Mouse (Mus musculus): Measurements from ENCODE around the gene Matk. TPM values are rescaled to one million over a fixed set of nuclear protein-coding genes. Genes with fewer than 3 reads are reported as not detected.
A peak's percentile ranks its signal among the peaks of the same experiment; 100 is the strongest.
"Not testable (repeated sequence)": the region's sequence is repeated elsewhere in the genome, so short reads cannot be mapped to it uniquely, and the experiment has no call there.

The Matk gene
- 2.5 and 2.7 TPM in 2 replicates for polyA plus RNA-seq (2014; fragmentation: Nextera tagmentation; extraction: Ambion mirVana)

DNA sequence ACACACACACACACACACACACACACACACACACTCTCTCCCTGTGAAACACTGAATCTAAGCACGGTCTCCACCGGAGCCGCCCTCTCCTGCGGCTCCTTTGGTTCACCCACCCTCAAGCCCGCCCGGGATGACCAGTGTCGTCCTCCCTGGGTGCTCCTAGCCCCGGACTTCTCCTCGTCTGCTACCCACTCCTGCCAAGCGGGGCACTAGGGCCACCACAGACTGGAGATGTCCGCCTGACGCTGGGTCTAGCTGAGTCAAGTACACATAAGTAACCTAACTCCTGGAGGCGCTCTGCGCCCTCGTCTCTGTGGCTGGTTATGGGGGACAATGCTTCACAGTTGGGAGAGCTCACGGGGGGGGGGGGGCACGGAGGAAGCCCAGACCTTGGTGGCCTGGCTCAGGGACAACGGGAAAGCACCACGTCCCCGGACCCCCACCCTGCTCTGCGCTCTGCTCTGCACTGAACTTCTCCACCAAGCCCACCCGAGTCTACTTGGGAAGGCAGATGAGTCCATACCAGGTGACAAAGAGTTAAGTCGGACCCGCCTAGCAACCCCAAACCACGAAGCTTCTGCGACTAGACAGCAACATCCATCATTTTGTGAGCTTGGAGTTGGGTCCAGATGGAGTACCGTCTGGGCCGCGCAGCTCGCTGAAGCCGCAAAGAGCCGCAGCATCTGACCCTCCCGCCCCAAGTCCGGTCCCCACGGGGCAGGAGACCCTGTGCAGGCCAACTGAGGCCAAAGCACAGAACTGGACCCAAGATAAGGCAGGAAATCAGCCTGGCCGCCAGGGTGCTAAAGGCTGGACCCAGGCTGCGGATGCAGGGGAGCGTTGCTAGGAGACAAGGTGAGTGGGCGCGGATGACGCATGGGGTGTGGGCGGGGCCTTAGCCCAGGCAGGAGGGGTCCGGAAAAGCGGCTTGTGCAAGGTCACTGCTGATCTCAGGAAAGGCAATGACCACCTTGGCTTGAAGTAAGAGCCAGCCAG, at the start of gene Matk:
Matk (plus strand) TSS at position 512 of the 996 bp plus-strand sequence.
- Histone ChIP-seq H3K27me3 (ENCODE audit: control insufficient read depth, insufficient read depth, low read length) (peaks cover 44% of the 10 kb centered on the region), H3K4me1 (ENCODE audit: control insufficient read depth, insufficient read depth, low read length) (peaks cover 9% of the 10 kb centered on the region), H3K27ac (ENCODE audit: low read depth, low read length) (no peak within 1 kb of the TSS), H3K9ac (ENCODE audit: low read length) (no peak within 1 kb of the TSS), H3K4me3 (ENCODE audit: low read depth, low read length) (no peak within 1 kb of the TSS), H3K4me2 (peak within 1 kb of the TSS; percentile 29; the same call in 1 of the 2 replicates), H3K36me3 (ENCODE audit: control insufficient read depth, insufficient read depth, low read length) (no peaks in the 10 kb centered on the region), H3K9me3 (ENCODE audit: control insufficient read depth, low read length) (no peaks in the 10 kb centered on the region)
- ATAC-seq (ENCODE audit: low FRiP score): peak; percentile 71
- WGBS: 9% methylated on average over 43 of the region's 44 CpGs
- no peak for DNase-seq (ENCODE audit: low spot score, missing footprints)

- no peaks in the 10 kb centered on the region for H3K36me3 ChIP-seq (ENCODE audit: control insufficient read depth, insufficient read depth, low read length)
- H3K9me3 ChIP-seq (ENCODE audit: control insufficient read depth, low read length): no peaks in the 10 kb centered on the region
- no peaks in the 10 kb centered on the region for H3K27me3 ChIP-seq (ENCODE audit: control insufficient read depth, insufficient read depth, low read length)
- no peak overlapping the region for H3K27ac ChIP-seq (ENCODE audit: low read depth, low read length)
- WGBS: 72% methylated on average over 8 of the region's 8 CpGs
- ATAC-seq (ENCODE audit: low FRiP score): peak; percentile 29; the same call in 1 of the 2 replicates
- DNase-seq (ENCODE audit: low spot score, missing footprints): no peak
- no peaks in the 10 kb centered on the region for H3K4me1 ChIP-seq (ENCODE audit: control insufficient read depth, insufficient read depth, low read length)
- no peak overlapping the region for H3K9ac ChIP-seq (ENCODE audit: low read length)
- H3K4me3 ChIP-seq (ENCODE audit: low read depth, low read length): no peak overlapping the region
- no peak overlapping the region for H3K4me2 ChIP-seq
These were observed 49.6 kb upstream of the Matk start for GRCm38 (mm10) chr10:81202978-81203720.

DNA sequence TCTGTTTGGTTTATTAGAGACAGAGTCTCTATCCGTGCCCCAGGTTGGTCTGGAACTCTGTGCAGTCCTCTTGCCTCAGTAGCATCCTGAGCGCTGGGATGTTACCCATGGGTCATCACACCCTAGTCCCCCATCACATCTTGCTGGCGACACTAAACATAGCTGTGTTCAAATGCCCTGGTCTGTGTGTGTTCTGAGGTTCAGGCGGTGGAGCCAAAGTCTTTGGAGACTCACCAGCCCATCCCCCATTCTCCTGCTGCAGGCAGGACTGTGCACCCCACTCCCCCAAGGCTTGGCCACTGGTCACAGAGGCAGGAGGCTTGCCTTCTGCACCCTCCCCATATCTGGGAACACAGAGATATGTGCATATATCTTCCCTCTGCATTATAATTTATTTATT, 48.6 kb upstream of the Matk start:
- 71% methylated on average over 4 of the region's 4 CpGs for WGBS
- 0 out of 2 replicates have a peak, but pooled peaks have one; percentile 20 for ATAC-seq (ENCODE audit: low FRiP score)
- no peaks in the 10 kb centered on the region for H3K4me1 ChIP-seq (ENCODE audit: control insufficient read depth, insufficient read depth, low read length)
- no peak for DNase-seq (ENCODE audit: low spot score, missing footprints)
- no peaks in the 10 kb centered on the region for H3K9me3 ChIP-seq (ENCODE audit: control insufficient read depth, low read length)
- H3K27me3 ChIP-seq (ENCODE audit: control insufficient read depth, insufficient read depth, low read length): no peaks in the 10 kb centered on the region
- H3K27ac ChIP-seq (ENCODE audit: low read depth, low read length): no peak overlapping the region
- H3K4me3 ChIP-seq (ENCODE audit: low read depth, low read length): no peak overlapping the region
- H3K9ac ChIP-seq (ENCODE audit: low read length): no peak overlapping the region
- H3K4me2 ChIP-seq: no peak overlapping the region
- no peaks in the 10 kb centered on the region for H3K36me3 ChIP-seq (ENCODE audit: control insufficient read depth, insufficient read depth, low read length)

DNA sequence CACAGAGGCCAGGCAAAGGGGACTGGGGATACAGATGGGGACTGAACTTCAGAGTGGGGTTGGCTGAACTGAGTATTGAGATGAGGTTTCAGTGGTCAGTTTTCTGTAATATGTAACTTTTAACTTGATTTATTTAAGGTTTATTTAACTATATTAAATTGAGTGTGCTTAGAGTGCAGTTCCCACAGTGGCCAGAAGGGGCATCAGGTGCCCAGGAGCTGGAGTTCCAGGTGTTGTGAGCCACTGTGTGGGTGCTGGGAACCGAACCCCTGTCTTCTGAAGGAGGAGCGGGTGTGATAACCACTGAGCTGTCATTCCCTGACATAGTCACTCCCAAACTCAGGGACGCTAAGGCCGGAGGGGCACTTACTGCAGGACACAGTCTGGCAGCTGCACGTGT, 42.6 kb upstream of the Matk start:
- ATAC-seq (ENCODE audit: low FRiP score) (no peak), DNase-seq (ENCODE audit: low spot score, missing footprints) (no peak)
- no peaks in the 10 kb centered on the region for H3K4me1 ChIP-seq (ENCODE audit: control insufficient read depth, insufficient read depth, low read length)
- no peak overlapping the region for H3K4me2 ChIP-seq
- no peak overlapping the region for H3K9ac ChIP-seq (ENCODE audit: low read length)
- H3K36me3 ChIP-seq (ENCODE audit: control insufficient read depth, insufficient read depth, low read length): peaks cover 26% of the 10 kb centered on the region
- H3K9me3 ChIP-seq (ENCODE audit: control insufficient read depth, low read length): peaks cover 4% of the 10 kb centered on the region
- whole genome bisulfite sequencing: 95% methylated on average over 5 of the region's 5 CpGs
- H3K27me3 ChIP-seq (ENCODE audit: control insufficient read depth, insufficient read depth, low read length): no peaks in the 10 kb centered on the region
- no peak overlapping the region for H3K4me3 ChIP-seq (ENCODE audit: low read depth, low read length)
- H3K27ac ChIP-seq (ENCODE audit: low read depth, low read length): no peak overlapping the region

GRCm38 (mm10) chr10:81216260-81216659, 36.5 kb upstream of the Matk start:
- Histone ChIP-seq H3K36me3 (ENCODE audit: control insufficient read depth, insufficient read depth, low read length) (peaks cover 16% of the 10 kb centered on the region), H3K4me2 (no peak overlapping the region), H3K4me3 (ENCODE audit: low read depth, low read length) (no peak overlapping the region), H3K9ac (ENCODE audit: low read length) (no peak overlapping the region), H3K27me3 (ENCODE audit: control insufficient read depth, insufficient read depth, low read length) (no peaks in the 10 kb centered on the region), H3K9me3 (ENCODE audit: control insufficient read depth, low read length) (no peaks in the 10 kb centered on the region), H3K27ac (ENCODE audit: low read depth, low read length) (no peak overlapping the region), H3K4me1 (ENCODE audit: control insufficient read depth, insufficient read depth, low read length) (no peaks in the 10 kb centered on the region)
- 95% methylated on average over 6 of the region's 6 CpGs for WGBS
- ATAC-seq (ENCODE audit: low FRiP score) (no peak), DNase-seq (ENCODE audit: low spot score, missing footprints) (no peak)

DNA sequence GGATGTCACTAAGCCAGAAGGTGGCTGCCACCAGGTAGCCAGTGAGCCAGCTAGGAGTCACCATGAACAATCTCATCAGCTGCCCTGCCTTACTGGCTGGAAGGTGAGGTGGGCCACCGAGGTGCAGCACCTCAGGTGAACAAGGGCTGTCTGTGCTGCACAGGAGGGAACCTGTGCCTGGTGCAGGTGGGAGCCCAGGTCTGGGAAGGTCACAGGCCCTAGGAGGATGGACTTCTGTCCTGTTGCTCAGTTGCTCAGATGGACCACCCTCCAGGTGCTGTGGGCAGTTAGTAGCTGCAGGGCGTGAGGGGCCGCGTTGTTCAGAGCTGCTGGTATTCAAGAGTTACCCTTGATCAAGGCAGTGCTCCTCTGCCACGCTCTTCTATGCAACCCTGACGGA, 35.9 kb upstream of the Matk start:
- Histone ChIP-seq H3K4me1 (ENCODE audit: control insufficient read depth, insufficient read depth, low read length) (no peaks in the 10 kb centered on the region), H3K4me3 (ENCODE audit: low read depth, low read length) (no peak overlapping the region), H3K9me3 (ENCODE audit: control insufficient read depth, low read length) (no peaks in the 10 kb centered on the region), H3K27ac (ENCODE audit: low read depth, low read length) (no peak overlapping the region), H3K9ac (ENCODE audit: low read length) (no peak overlapping the region), H3K4me2 (no peak overlapping the region), H3K27me3 (ENCODE audit: control insufficient read depth, insufficient read depth, low read length) (no peaks in the 10 kb centered on the region), H3K36me3 (ENCODE audit: control insufficient read depth, insufficient read depth, low read length) (peaks cover 13% of the 10 kb centered on the region)
- ATAC-seq (ENCODE audit: low FRiP score) (no peak), DNase-seq (ENCODE audit: low spot score, missing footprints) (no peak)
- 81% methylated on average over 6 of the region's 6 CpGs for whole genome bisulfite sequencing

GRCm38 (mm10) chr10:81217267-81217666, 35.5 kb upstream of the Matk start:
- not testable (repeated sequence) for H3K4me1 ChIP-seq (ENCODE audit: control insufficient read depth, insufficient read depth, low read length); H3K4me2 ChIP-seq; ATAC-seq (ENCODE audit: low FRiP score); H3K36me3 ChIP-seq (ENCODE audit: control insufficient read depth, insufficient read depth, low read length); H3K27ac ChIP-seq (ENCODE audit: low read depth, low read length); H3K9ac ChIP-seq (ENCODE audit: low read length); DNase-seq (ENCODE audit: low spot score, missing footprints); H3K27me3 ChIP-seq (ENCODE audit: control insufficient read depth, insufficient read depth, low read length); H3K4me3 ChIP-seq (ENCODE audit: low read depth, low read length); H3K9me3 ChIP-seq (ENCODE audit: control insufficient read depth, low read length)
- 24% methylated on average over 1 of the region's 1 CpGs for WGBS

DNA sequence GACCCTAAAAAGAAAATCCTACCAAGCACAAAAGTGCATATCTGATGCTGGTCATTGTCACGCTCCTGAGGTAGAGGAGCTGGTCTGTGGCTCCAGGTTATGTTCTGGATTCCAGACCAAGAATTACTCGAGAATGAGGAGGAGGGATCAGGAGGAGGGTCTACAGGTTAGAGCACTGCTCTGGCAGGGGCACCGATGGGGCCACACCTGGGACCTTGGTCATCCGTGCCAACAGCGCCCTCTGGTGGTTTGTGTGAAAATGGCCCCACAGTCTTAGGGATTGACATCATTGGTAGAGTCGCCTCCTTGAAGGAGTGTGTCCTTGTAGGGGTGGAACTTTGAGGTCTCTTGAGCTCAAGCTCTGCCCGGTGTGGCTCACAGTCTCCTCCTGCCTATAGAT, 34.8 kb upstream of the Matk start:
- H3K4me3 ChIP-seq (ENCODE audit: low read depth, low read length): no peak overlapping the region
- H3K27ac ChIP-seq (ENCODE audit: low read depth, low read length): no peak overlapping the region
- ATAC-seq (ENCODE audit: low FRiP score) (peak; percentile 59; the same call in 1 of the 2 replicates), DNase-seq (ENCODE audit: low spot score, missing footprints) (peak; percentile 92)
- H3K9me3 ChIP-seq (ENCODE audit: control insufficient read depth, low read length): no peaks in the 10 kb centered on the region
- H3K9ac ChIP-seq (ENCODE audit: low read length): no peak overlapping the region
- no peaks in the 10 kb centered on the region for H3K27me3 ChIP-seq (ENCODE audit: control insufficient read depth, insufficient read depth, low read length)
- peaks cover 3% of the 10 kb centered on the region for H3K36me3 ChIP-seq (ENCODE audit: control insufficient read depth, insufficient read depth, low read length)
- WGBS: 40% methylated on average over 7 of the region's 7 CpGs
- H3K4me1 ChIP-seq (ENCODE audit: control insufficient read depth, insufficient read depth, low read length): no peaks in the 10 kb centered on the region
- H3K4me2 ChIP-seq: no peak overlapping the region

Measured in midbrain, embryonic 11.5 days (tissue).